Mouse (Mus musculus): ENCODE data around the gene Ccdc169. TPM values are rescaled to one million over a fixed set of nuclear protein-coding genes. Genes with fewer than 3 reads are reported as not detected.
A peak's percentile ranks its signal among the peaks of the same experiment; 100 is the strongest.

Ccdc169 gene
- 0.04 TPM in 2 replicates for polyA plus RNA-seq (2012; rRNA removed)

GRCm38 (mm10) chr3:55137039-55137438, at the start of gene Ccdc169:
Gene Ccdc169, plus strand, starts transcription at chr3:55137339.
- no peak for DNase-seq (ENCODE audit: low spot score)

DNA sequence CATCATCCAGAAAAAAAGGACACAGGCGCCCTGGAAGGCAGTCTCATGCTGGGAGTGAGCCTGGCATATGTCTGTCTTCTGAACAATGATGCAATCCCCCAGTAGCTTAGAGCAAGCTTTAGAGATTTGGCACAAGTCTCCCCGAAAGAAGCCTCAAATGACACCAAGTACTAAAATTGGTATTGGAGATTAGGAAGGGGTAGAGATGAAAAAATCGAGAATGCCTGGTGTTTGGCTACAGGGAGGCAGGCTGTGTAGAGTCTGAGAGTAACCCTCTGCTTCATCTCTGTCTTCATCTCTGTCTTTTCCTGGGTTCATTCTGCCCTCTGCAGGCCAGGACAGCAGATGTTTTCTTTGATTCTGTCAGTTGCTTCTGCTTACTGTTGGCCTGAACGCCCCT, 49.8 kb upstream of the Ccdc169 start:
- DNase-seq (ENCODE audit: low spot score), result no peak

GRCm38 (mm10) chr3:55088359-55088758, 48.8 kb upstream of the Ccdc169 start:
- DNase-seq (ENCODE audit: low spot score), result no peak

- no peak for DNase-seq (ENCODE audit: low spot score)
Measured at GRCm38 (mm10) chr3:55088843-55089242, 48.3 kb upstream of the Ccdc169 start.

- DNase-seq (ENCODE audit: low spot score), result no peak
Measured at GRCm38 (mm10) chr3:55089291-55089690, 47.8 kb upstream of the Ccdc169 start.

DNA sequence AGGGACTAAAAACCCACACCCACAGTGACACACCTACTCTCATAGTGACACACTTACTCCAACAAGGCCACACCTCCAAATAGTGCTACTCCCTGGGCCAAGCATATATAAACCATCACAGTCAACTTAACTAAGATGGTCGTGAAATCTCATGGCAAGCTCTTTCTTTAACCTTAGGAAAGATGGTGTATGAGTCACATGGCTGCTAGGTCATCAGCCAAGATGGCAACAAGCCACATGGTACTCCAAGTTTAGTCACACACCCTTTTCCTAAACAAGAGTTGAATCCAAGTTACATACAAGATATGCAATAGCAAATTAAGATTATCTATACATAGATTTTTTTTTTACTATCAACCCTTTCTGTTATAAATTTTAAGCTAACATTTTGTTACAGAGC, 44.0 kb upstream of the Ccdc169 start:
- DNase-seq (ENCODE audit: low spot score), result no peak

GRCm38 (mm10) chr3:55095968-55096654, 41.0 kb upstream of the Ccdc169 start:
- DNase-seq (ENCODE audit: low spot score), result no peak

DNA sequence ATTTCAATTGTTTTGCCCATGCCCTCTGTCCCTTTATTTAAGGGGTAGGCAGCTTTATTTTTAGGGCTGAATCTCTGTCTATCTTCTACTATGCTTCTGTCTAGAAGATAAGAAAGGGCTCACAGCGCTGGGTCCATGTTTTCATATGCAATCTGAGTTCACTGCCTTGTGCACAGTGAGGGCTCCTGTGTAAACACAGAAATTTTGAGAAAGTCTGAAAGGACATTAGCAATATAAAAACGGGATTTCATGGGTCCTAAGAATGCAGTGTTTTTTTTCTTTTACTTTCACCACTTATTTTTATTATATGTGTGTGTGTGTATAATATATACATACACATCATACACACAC, 40.5 kb upstream of the Ccdc169 start:
- DNase-seq (ENCODE audit: low spot score), result no peak

DNA sequence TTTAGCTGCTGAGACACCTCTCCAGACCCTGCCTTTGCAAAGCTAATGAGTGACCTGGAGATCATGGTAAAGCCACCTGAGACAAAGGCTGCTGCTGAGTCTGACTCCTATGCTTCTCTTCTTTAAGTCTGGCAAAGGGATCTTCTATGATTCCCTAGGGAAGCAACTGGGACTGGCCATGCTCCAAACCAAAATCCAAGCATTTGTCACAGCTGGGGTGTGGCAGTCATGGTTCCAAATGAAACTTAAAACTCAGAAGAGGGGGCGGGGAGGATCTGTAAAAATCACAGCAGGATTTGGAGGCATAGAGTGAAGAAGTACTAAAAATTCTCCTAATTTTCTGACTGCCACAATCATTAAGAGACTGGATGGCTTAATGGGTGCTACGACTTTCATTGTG, 40.0 kb upstream of the Ccdc169 start:
- DNase-seq (ENCODE audit: low spot score), result no peak

- DNase-seq (ENCODE audit: low spot score), result no peak
Measured at GRCm38 (mm10) chr3:55098014-55098413, 39.1 kb upstream of the Ccdc169 start.

DNA sequence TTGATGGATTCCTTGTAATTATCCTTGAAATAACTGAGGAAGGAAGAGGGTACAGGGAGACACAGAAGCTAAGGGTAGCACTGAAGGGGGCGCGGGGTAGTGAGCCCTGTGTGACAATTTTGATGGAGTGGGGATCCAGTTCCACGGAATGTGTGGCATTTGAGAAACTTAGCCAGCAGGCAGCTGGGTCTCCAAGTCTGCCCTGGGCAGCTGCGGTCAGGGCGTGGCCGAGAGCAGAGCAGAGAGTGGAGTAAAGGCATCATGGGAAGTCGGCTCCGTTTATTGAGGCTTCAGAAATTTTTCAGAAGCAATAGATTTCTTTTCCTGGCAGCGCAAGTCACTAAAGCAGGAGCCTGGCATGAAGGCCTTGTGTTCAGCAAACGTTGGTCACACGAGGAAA, 38.1 kb upstream of the Ccdc169 start:
- DNase-seq (ENCODE audit: low spot score), result no peak

DNA sequence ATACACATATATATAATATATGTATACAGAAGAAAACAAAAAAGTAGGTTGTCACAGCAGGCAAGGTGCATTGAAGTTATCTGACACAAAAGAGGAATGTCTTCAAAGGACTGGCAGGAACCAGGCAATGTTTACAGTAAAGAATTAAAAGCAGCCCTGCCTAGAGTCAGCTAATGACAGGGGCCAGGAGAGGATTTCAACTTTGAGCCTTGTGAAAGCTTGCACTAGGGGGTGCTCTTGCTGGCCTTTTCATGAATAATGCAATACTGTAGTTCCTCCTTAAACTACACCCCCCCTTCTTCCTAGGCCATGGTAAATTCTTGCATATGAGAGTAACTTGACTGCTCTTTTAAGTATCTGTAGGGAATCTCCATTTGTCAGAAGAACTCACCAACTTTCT, 36.0 kb upstream of the Ccdc169 start:
- DNase-seq (ENCODE audit: low spot score), result no peak

- no peak for DNase-seq (ENCODE audit: low spot score)
Measured at GRCm38 (mm10) chr3:55105372-55106023, 31.6 kb upstream of the Ccdc169 start.

GRCm38 (mm10) chr3:55106051-55106450, 31.1 kb upstream of the Ccdc169 start:
- DNase-seq (ENCODE audit: low spot score), result no peak

DNA sequence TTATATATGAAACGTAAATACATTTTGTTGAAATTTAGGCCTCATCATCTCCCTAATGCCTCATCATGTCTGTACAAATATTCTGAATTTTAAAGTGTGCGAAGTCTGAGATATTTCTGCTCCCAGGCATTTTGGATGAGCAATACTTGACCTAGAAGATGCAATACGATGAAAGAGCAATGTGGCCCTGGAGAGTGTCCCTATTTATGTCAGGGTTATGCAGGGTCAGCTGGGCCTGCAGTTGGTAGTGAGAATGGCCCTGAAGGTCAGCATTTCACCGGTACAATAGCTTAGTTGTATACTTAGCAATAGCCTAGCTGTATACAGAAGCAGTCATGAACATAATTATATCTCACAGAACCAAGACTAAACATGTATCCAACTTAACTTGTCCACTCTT, 28.0 kb upstream of the Ccdc169 start:
- no peak for DNase-seq (ENCODE audit: low spot score)

DNA sequence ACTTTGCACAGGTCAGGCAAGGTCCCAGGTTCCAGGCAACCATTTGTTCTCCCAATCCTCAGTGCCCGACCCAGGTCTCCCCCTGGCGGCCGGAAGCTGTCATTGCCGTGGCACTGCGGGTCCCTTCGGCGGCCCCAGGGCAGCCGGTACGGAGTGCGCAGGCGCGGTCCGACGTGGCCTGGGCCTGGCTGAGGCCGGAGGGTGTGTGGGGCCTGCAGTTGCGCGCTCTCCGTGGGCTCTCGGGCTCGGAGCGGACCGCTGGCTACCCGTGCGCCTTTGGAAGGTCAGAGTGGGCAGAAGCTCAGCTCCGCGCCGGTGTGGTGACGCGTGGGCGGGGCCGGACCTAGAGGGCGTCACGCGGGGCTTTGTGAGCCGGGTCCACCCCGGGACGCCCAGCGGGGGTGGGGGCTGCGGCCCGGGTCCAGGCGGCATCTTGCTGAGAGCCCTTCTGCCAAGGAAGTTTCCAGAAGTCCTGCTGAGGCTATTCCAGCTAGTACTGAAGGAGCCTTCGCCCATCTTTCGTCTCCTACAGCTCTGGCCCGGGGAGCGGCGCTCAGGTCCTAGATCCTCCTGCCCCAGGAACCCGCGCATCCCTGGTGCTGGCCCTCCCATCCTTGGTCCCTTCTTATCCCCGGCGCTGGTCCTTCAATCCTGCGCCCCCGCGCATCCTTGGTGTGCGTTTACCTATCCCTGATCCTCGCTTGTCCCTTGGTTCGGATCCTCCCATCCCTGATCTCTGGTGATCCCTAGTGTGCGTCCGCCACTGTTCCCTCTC, 25.0 kb upstream of the Ccdc169 start, which contains the start of gene Spg20:
Gene Spg20, plus strand, starts transcription at position 174 of the 775 bp plus-strand sequence.
- DNase-seq (ENCODE audit: low spot score), result peak; percentile 99

DNA sequence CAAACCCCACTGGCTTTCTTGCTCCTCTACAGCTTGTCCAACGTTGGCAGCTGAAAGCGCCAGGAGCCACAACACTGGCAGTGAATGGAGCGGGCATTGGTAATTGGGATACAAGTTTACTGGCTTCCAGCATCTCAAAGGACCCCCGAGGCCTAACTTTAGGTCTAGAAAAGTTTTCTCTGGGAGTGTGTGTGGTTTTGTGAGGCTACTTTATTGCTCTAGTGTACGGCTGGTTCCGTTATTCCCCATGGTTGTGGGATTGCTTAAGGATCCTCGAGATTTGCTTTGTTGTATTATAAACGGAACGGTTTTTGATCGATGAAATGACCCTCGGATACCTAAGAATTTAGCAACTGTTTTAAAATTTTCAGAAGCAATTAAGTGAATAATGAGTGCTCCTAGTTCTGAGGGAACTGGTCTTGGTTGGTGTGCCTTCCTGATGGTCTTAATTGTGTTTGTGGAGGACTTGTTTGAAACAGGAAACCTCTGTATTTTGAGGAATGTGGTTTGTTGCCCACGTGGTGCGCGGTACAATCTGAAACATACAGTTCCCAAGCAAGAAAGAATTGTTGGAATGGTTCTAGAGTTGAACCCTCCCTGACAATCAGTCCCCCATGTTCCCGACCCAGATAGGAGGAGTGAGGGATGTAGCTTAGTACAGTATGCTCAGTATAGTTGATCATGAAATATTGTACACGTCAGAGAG, 24.3 kb upstream of the Ccdc169 start:
- DNase-seq (ENCODE audit: low spot score), result no peak

- no peak for DNase-seq (ENCODE audit: low spot score)
Measured at GRCm38 (mm10) chr3:55114313-55115065, 22.6 kb upstream of the Ccdc169 start.

- no peak for DNase-seq (ENCODE audit: low spot score)
Measured at GRCm38 (mm10) chr3:55115071-55115470, 22.1 kb upstream of the Ccdc169 start.

- DNase-seq (ENCODE audit: low spot score), result no peak
Measured at GRCm38 (mm10) chr3:55115989-55116388, 21.1 kb upstream of the Ccdc169 start.

DNA sequence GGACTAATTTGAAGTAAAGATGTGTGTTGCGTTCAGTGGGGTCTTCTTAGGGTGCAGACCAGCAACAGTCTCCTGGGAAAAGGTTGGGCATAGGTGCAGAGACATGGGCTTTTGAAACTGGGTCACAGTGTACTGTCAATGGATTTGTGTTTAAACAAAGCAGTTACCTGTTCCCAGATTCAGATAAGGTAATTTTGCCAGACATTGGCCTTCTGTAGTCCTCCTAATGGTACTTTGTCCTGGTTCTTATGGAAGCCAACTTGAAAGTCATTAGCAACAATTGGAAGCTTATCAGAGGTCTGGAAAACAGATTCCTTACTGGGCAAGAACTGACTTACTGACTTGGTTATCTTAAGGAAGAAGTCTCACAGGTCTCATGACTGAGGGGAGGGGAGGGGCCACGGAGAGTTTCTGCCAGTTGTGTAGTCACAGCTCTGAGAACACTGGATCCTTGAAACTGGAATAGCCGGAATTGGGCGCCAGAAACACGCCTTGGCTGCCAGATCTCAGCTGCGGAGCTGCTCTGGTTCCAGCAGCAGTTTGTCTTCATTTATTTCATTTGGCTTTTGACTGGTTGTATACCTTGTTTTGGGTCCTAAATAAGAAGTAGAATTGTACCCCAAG, 17.8 kb upstream of the Ccdc169 start:
- no peak for DNase-seq (ENCODE audit: low spot score)

All from urinary bladder, adult 2 months (tissue).